Mouse (Mus musculus) heart, embryonic 11.5 days (tissue): ENCODE measurements around the gene Grik5. TPM values are rescaled to one million over a fixed set of nuclear protein-coding genes. Genes with fewer than 3 reads are reported as not detected.

Experiments used
- ATAC-seq: fragments of 200-750 bp; cut with Nextera tagmentation; replicated peaks from 2 replicates; pipeline ENCODE4 v1.8.0; 2017; ENCODE audit warnings: moderate library complexity; ENCODE audit not compliant: insufficient number of reproducible peaks, low FRiP score, low TSS enrichment
- H3K27ac ChIP-seq: fragments of 300-500 bp; sonication (generic); 2 replicates; pipeline ENCODE4 v1.5.1; 2014; ENCODE audit warnings: mild to moderate bottlenecking, low read depth, low read length
- H3K27me3 ChIP-seq: fragments of 300-500 bp; sonication (generic); 2 replicates; pipeline ENCODE4 v1.6.1; 2014; ENCODE audit warnings: mild to moderate bottlenecking, low read length, mixed read lengths; ENCODE audit not compliant: control insufficient read depth, insufficient read depth
- H3K36me3 ChIP-seq: fragments of 300-500 bp; sonication (generic); 2 replicates; pipeline ENCODE4 v1.6.1; 2014; ENCODE audit warnings: mild to moderate bottlenecking, low read length, moderate library complexity, mixed read lengths; ENCODE audit not compliant: control insufficient read depth, insufficient read depth
- H3K4me1 ChIP-seq: fragments of 300-500 bp; sonication (generic); 2 replicates; pipeline ENCODE4 v1.6.1; 2014; ENCODE audit warnings: low read length; ENCODE audit not compliant: control insufficient read depth, insufficient read depth
- H3K4me2 ChIP-seq: fragments of 300-500 bp; sonication (generic); 2 replicates; pipeline ENCODE4 v1.6.1; 2014; ENCODE audit warnings: mild to moderate bottlenecking, moderate library complexity
- H3K4me3 ChIP-seq: fragments of 300-500 bp; sonication (generic); 2 replicates; pipeline ENCODE4 v1.5.1; 2014; ENCODE audit warnings: low read depth, low read length
- H3K9ac ChIP-seq: fragments of 300-500 bp; sonication (generic); 2 replicates; pipeline ENCODE4 v1.6.1; 2014; ENCODE audit warnings: mild to moderate bottlenecking, low read depth, low read length, moderate library complexity
- H3K9me3 ChIP-seq: fragments of 300-500 bp; sonication (generic); replicated peaks from 2 replicates; pipeline ENCODE4 v1.6.1; 2016; ENCODE audit warnings: low read length; ENCODE audit not compliant: control insufficient read depth
- WGBS: fragments of 180-500 bp; shearing (Covaris S2); extraction: QIAGEN DNeasy Blood & Tissue Kit; methylation state at CpG from one replicate; pipeline ENCODE4 v1.1.7; 2014; ENCODE audit not compliant: insufficient replicate concordance; 5-methylcytosine and 5-hydroxymethylcytosine counted together
- polyA plus RNA-seq: library from polyadenylated mRNA; unstranded; fragments of >200 nt; fragmentation: Nextera tagmentation; extraction: Ambion mirVana; gene quantifications from 2 replicates; pipeline ENCODE4 v1.2.1, GENCODE M21; 2014

Gene Grik5
- polyA plus RNA-seq, 1 experiment from 2014 or later: 8.1 TPM

- Histone ChIP-seq H3K9me3 (no peaks in the 10 kb centered on the region), H3K27ac (no peak overlapping the region), H3K4me3 (no peak overlapping the region), H3K4me1 (peaks cover 9% of the 10 kb centered on the region; the same call in 1 of the 2 replicates), H3K27me3 (peaks cover 26% of the 10 kb centered on the region), H3K4me2 (no peak overlapping the region), H3K9ac (no peak overlapping the region), H3K36me3 (no peaks in the 10 kb centered on the region)
- ATAC-seq: no peak
- WGBS: 59% methylated on average over 12 of the region's 12 CpGs
Observed at GRCm38 (mm10) chr7:25000711-25001110, 71.4 kb downstream of the Grik5 start.

DNA sequence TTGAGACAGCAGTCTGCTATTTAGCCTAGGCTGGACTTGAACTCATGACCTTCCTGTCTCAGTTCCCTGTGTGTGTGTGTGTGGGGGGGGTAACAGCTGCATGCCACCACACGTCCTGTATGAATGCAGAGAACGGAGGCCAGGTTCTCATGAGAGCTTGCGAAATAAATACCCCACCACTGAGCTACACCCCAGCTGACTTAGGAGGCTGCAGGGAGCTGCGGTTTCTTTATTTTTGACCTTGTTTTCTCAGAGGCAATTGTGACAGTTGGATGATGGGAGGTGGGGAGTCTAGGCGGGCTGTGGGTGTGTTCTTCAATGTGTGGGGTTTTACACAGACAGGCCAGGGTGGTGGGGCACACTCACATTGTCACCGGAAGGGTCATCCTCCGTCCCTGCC, 71.9 kb downstream of the Grik5 start:
- no peak for ATAC-seq
- 73% methylated on average over 7 of the region's 7 CpGs for WGBS
- Histone ChIP-seq H3K27ac (no peak overlapping the region), H3K4me2 (no peak overlapping the region), H3K9ac (no peak overlapping the region), H3K9me3 (no peaks in the 10 kb centered on the region), H3K4me1 (peaks cover 4% of the 10 kb centered on the region; the same call in 1 of the 2 replicates), H3K27me3 (peaks cover 21% of the 10 kb centered on the region), H3K4me3 (no peak overlapping the region), H3K36me3 (no peaks in the 10 kb centered on the region)

DNA sequence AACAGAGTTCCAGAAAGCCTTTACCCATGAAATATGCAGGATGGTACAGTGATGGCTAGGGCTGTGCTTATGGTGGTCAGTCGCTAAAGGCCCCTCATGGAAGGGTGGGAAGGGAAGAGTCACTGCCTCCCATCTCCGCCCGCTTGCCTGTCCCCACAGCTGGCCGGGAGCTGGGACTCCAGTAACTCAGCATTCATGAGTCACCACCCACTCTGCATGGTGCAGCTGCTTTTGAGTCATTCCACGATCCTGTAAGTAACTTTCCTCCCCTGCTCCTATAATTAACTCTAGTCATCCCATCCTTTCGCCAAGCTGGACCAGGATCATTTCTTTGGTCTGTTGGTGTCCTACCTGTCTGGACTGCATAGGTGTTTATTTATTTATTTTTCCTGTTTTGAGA, 79.1 kb downstream of the Grik5 start:
- Histone ChIP-seq H3K27me3 (peaks cover 5% of the 10 kb centered on the region), H3K9me3 (no peaks in the 10 kb centered on the region), H3K27ac (no peak overlapping the region), H3K9ac (no peak overlapping the region), H3K36me3 (no peaks in the 10 kb centered on the region), H3K4me3 (no peak overlapping the region), H3K4me2 (no peak overlapping the region), H3K4me1 (no peaks in the 10 kb centered on the region)
- 69% methylated on average over 6 of the region's 6 CpGs for WGBS
- ATAC-seq: no peak

- H3K4me3 ChIP-seq: no peak overlapping the region
- 0 out of 2 replicates have a peak, but pooled peaks cover 2% of the 10 kb centered on the region for H3K9me3 ChIP-seq
- 82% methylated on average over 8 of the region's 8 CpGs for WGBS
- H3K27me3 ChIP-seq: peaks cover 5% of the 10 kb centered on the region
- no peak for ATAC-seq
- no peak overlapping the region for H3K9ac ChIP-seq
- H3K36me3 ChIP-seq: no peaks in the 10 kb centered on the region
- no peak overlapping the region for H3K27ac ChIP-seq
- no peak overlapping the region for H3K4me2 ChIP-seq
- no peaks in the 10 kb centered on the region for H3K4me1 ChIP-seq
Observed at GRCm38 (mm10) chr7:24990478-24990877, 81.7 kb downstream of the Grik5 start.

DNA sequence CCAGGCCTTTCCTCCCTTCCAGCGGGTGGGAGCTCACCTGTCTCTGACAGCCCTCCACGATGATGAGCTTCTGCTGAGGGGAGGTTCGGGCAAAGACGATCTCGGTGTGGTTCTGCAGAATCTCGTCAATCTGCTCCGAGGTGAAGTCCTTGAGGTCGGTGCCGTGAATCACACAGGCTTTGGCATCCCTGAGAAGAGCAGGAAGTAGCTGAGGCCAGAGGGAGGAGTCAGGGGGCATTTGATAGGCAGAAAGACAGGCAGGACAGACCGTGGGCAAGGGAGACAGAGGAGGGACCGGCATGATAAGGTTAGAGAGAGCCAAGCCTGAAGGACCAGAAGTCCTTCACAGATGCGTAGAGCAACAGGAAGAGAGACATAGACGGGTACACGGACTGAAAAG, 84.2 kb downstream of the Grik5 start:
- Histone ChIP-seq H3K4me1 (no peaks in the 10 kb centered on the region), H3K27ac (no peak overlapping the region), H3K4me3 (no peak overlapping the region), H3K4me2 (no peak overlapping the region), H3K9ac (no peak overlapping the region), H3K9me3 (0 out of 2 replicates have a peak, but pooled peaks cover 2% of the 10 kb centered on the region), H3K27me3 (peaks cover 2% of the 10 kb centered on the region; the same call in 1 of the 2 replicates), H3K36me3 (no peaks in the 10 kb centered on the region)
- 73% methylated on average over 14 of the region's 14 CpGs for WGBS
- ATAC-seq: no peak

DNA sequence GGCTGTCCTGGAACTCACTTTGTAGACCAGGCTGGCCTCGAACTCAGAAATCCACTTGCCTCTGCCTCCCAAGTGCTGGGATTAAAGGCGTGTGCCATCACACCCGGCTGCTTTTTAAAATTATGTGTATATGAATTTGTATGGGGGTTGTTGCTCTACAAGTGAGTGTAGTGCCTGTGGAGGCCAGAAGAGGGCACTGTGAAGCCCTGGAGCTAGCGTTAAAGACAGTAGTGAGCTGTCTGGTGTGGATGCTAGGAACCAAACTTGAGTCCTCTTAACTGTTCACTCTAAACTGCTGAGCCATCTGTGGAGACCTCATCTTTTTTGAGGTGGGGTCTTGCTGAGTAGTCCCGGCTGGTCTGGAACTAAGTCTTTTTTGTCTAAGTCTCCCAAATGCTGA, 86.3 kb downstream of the Grik5 start:
- WGBS: 60% methylated on average over 5 of the region's 5 CpGs
- no peaks in the 10 kb centered on the region for H3K36me3 ChIP-seq
- no peak overlapping the region for H3K4me3 ChIP-seq

GRCm38 (mm10) chr7:24984307-24984706, 87.8 kb downstream of the Grik5 start:
- Histone ChIP-seq H3K27me3 (no peaks in the 10 kb centered on the region), H3K4me2 (no peak overlapping the region), H3K27ac (no peak overlapping the region), H3K4me3 (no peak overlapping the region), H3K4me1 (no peaks in the 10 kb centered on the region), H3K9ac (no peak overlapping the region), H3K9me3 (0 out of 2 replicates have a peak, but pooled peaks cover 2% of the 10 kb centered on the region), H3K36me3 (no peaks in the 10 kb centered on the region)
- WGBS: 83% methylated on average over 2 of the region's 2 CpGs
- ATAC-seq: no peak

More for the DNA sequence above, 86.3 kb downstream of the Grik5 start:
- ATAC-seq: no peak
- no peak overlapping the region for H3K27ac ChIP-seq
- peaks cover 2% of the 10 kb centered on the region; the same call in 1 of the 2 replicates for H3K27me3 ChIP-seq
- no peak overlapping the region for H3K9ac ChIP-seq
- 0 out of 2 replicates have a peak, but pooled peaks cover 2% of the 10 kb centered on the region for H3K9me3 ChIP-seq
- no peak overlapping the region for H3K4me2 ChIP-seq
- no peaks in the 10 kb centered on the region for H3K4me1 ChIP-seq

GRCm38 (mm10) chr7:24983396-24983795, 88.8 kb downstream of the Grik5 start:
- no peak for ATAC-seq

DNA sequence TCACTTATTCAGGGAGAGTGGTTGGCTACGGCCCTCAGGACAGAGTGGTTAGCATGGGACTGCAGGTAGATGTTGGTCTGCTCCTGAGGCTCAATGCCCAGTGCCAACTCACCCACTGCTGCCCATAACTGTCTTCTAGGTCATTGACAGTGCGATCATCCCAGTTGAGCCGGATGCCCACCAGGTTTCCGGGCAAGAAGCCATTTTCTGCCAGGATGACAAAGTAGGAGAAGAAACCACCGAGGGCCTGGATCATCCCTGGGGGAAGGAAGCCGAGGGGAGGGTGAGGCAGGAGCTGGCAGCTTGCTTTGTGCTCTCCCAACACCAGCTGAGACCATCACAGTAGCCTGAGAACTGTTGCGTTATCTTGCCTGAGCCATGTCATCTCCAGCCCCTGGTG, 91.7 kb downstream of the Grik5 start:
- no peak for ATAC-seq
- H3K4me2 ChIP-seq: no peak overlapping the region
- H3K27ac ChIP-seq: no peak overlapping the region
- WGBS: 73% methylated on average over 7 of the region's 7 CpGs
- no peaks in the 10 kb centered on the region for H3K27me3 ChIP-seq
- no peaks in the 10 kb centered on the region for H3K4me1 ChIP-seq
- no peak overlapping the region for H3K9ac ChIP-seq
- H3K9me3 ChIP-seq: no peaks in the 10 kb centered on the region
- H3K4me3 ChIP-seq: no peak overlapping the region
- H3K36me3 ChIP-seq: no peaks in the 10 kb centered on the region

More at GRCm38 (mm10) chr7:24983396-24983795, 88.8 kb downstream of the Grik5 start:
- Histone ChIP-seq H3K4me1 (no peaks in the 10 kb centered on the region), H3K4me3 (no peak overlapping the region), H3K36me3 (no peaks in the 10 kb centered on the region), H3K4me2 (no peak overlapping the region), H3K27ac (no peak overlapping the region), H3K27me3 (no peaks in the 10 kb centered on the region), H3K9ac (no peak overlapping the region), H3K9me3 (0 out of 2 replicates have a peak, but pooled peaks cover 2% of the 10 kb centered on the region)
- 70% methylated on average over 5 of the region's 5 CpGs for WGBS
